Comparison of ENCODE assay signal across 8 mouse cellular contexts in genomic region chr8:119604398-119604803, GRCm38 (mm10). TPM values are rescaled to one million over a fixed set of nuclear protein-coding genes. Genes with fewer than 3 reads are reported as not detected.
A peak's percentile ranks its signal among the peaks of the same experiment; 100 is the strongest.
DNase-seq lines count a peak whose midpoint lies in the region; ATAC-seq and TF ChIP-seq lines count a peak whose summit lies in the region.

No protein-coding gene starts in this region.

- H3K79me2 ChIP-seq in C2C12 (ENCODE audit: control insufficient read depth, insufficient read depth): peaks cover 14% of the 10 kb centered on the region

- peaks cover 4% of the 10 kb centered on the region for H3K36me3 ChIP-seq in C2C12 (ENCODE audit: control insufficient read depth, insufficient read depth)
- H3K36me3 ChIP-seq in forebrain, embryonic 12.5 days (replicated peaks): peaks cover 35% of the 10 kb centered on the region
- peaks cover 40% of the 10 kb centered on the region for H3K36me3 ChIP-seq in liver, embryonic 12.5 days

- peak overlapping the region; percentile 77 for H3K9ac ChIP-seq in forebrain, embryonic 12.5 days
- H3K9ac ChIP-seq in liver, embryonic 12.5 days: peak overlapping the region; percentile 78

- peaks cover 4% of the 10 kb centered on the region for H3K79me3 ChIP-seq in C2C12 (ENCODE audit: low read depth)

- H3K9me3 ChIP-seq in forebrain, embryonic 12.5 days: no peaks in the 10 kb centered on the region
- H3K9me3 ChIP-seq in liver, embryonic 12.5 days (replicated peaks): peaks cover 8% of the 10 kb centered on the region

- peaks cover 12% of the 10 kb centered on the region for H3K4me1 ChIP-seq in forebrain, embryonic 12.5 days
- peaks cover 14% of the 10 kb centered on the region for H3K4me1 ChIP-seq in liver, embryonic 12.5 days

- no peak for TF ChIP-seq CTCF in C2C12 (IDR thresholded peaks at IDR 0.05; ENCODE audit: control insufficient read depth, insufficient read depth, insufficient read length)

- peak overlapping the region; percentile 86 for H3K4me2 ChIP-seq in forebrain, embryonic 12.5 days
- peak overlapping the region; percentile 81 for H3K4me2 ChIP-seq in liver, embryonic 12.5 days

- H3K27me3 ChIP-seq in C2C12 (ENCODE audit: control insufficient read depth, insufficient read depth, insufficient read length): no peaks in the 10 kb centered on the region
- H3K27me3 ChIP-seq in forebrain, embryonic 12.5 days: no peaks in the 10 kb centered on the region
- H3K27me3 ChIP-seq in liver, embryonic 12.5 days (replicated peaks): no peaks in the 10 kb centered on the region

- peak overlapping the region; percentile 94 for H3ac ChIP-seq in C2C12 (ENCODE audit: control insufficient read depth, insufficient read length, low read depth)

- H3K27ac ChIP-seq in forebrain, embryonic 12.5 days: no peak overlapping the region
- peak overlapping the region; percentile 75 for H3K27ac ChIP-seq in liver, embryonic 12.5 days

- H3K4me3 ChIP-seq in C2C12 (ENCODE audit: insufficient read depth, poor library complexity, severe bottlenecking): peak overlapping the region; percentile 63
- peak overlapping the region; percentile 72 for H3K4me3 ChIP-seq in forebrain, embryonic 12.5 days (replicated peaks)
- peak overlapping the region; percentile 73 for H3K4me3 ChIP-seq in liver, embryonic 12.5 days

- DNase-seq in CD4-positive, CD25-positive, alpha-beta regulatory T cell, adult 2 months (ENCODE audit: low read depth, low spot score): peak; percentile 16
- no peak for DNase-seq in frontal cortex, postnatal 36 days (ENCODE audit: low spot score in 2 of 2)
- no peak for DNase-seq in adrenal gland, adult 8-10 months
- DNase-seq in layer of hippocampus, postnatal 14 days (ENCODE audit: low spot score in 2 of 2): no peak

- WGBS in forebrain, embryonic 12.5 days: 50% methylated on average over 12 of the region's 12 CpGs
- WGBS in liver, embryonic 12.5 days (ENCODE audit: insufficient replicate concordance): 8% methylated on average over 12 of the region's 12 CpGs

- ATAC-seq in CD4-positive, CD25-positive, alpha-beta regulatory T cell, adult 4 months: no peak
- no peak for ATAC-seq in forebrain, embryonic 12.5 days (ENCODE audit: low FRiP score)
- ATAC-seq in liver, embryonic 12.5 days: peak; percentile 83

TF ChIP-seq in C2C12, 6 proteins besides CTCF, POLR2A, EP300 and RAD21:
- no peak for TF ChIP-seq MYOG (IDR thresholded peaks at IDR 0.05; ENCODE audit: control insufficient read depth, extremely low read depth, insufficient read length)
- TF ChIP-seq MYOD1 (IDR thresholded peaks at IDR 0.05; ENCODE audit: control insufficient read depth, insufficient read length, low read depth): no peak
- no peak for TF ChIP-seq FOSL1 (IDR thresholded peaks at IDR 0.05; ENCODE audit: insufficient read depth, low read length, poor library complexity, severe bottlenecking)
- no peak for TF ChIP-seq MAX (IDR thresholded peaks at IDR 0.05)
- TF ChIP-seq CEBPB (IDR thresholded peaks at IDR 0.05; ENCODE audit: low read depth): no peak
- no peak for TF ChIP-seq USF1 (IDR thresholded peaks at IDR 0.05; ENCODE audit: low read depth)

RNA-seq across cellular contexts. Expression of gene Taf1c, which starts 0.6 kb away (rescaled TPM):
- polyA plus RNA-seq in CD4-positive, CD25-positive, alpha-beta regulatory T cell, adult 4 months (2017; shearing (Covaris generic)): 10 to 100 TPM; 13.3 to 17.1 TPM
- polyA plus RNA-seq in C2C12 (2012; fragmentation: generic; extraction: Trizol): 8.1 TPM
- polyA plus RNA-seq in forebrain, embryonic 12.5 days (2016; fragmentation: Nextera tagmentation; extraction: Ambion mirVana): 14.7 and 15.9 TPM in 2 replicates
- 10.2 and 10.7 TPM in 2 replicates for polyA plus RNA-seq in liver, embryonic 12.5 days (2016; fragmentation: Nextera tagmentation; extraction: Ambion mirVana)
- total RNA-seq in adrenal gland, adult 8-10 months (2022): 10 to 100 TPM; 13.1 to 16.3 (median 15.3) TPM
- total RNA-seq in layer of hippocampus, postnatal 14 days (2021): 10 to 100 TPM; 10.0 to 11.8 TPM

RNA-seq across cellular contexts. Expression of gene Adad2, which starts 8.1 kb away (rescaled TPM):
- not detected for polyA plus RNA-seq in CD4-positive, CD25-positive, alpha-beta regulatory T cell, adult 4 months (2017; shearing (Covaris generic))
- polyA plus RNA-seq in C2C12 (2012; fragmentation: generic; extraction: Trizol): not detected
- 0.09 and 0.13 TPM in 2 replicates for polyA plus RNA-seq in forebrain, embryonic 12.5 days (2016; fragmentation: Nextera tagmentation; extraction: Ambion mirVana)
- 0.08 TPM in 1 of 2 replicates, not detected in the other for polyA plus RNA-seq in liver, embryonic 12.5 days (2016; fragmentation: Nextera tagmentation; extraction: Ambion mirVana)
- total RNA-seq in adrenal gland, adult 8-10 months (2022): not detected
- under 1 TPM in 1 of 2 experiments, not detected in 1; 0.16 TPM for total RNA-seq in layer of hippocampus, postnatal 14 days (2021)

RNA-seq across cellular contexts. Expression of gene Dnaaf1, which starts 29.4 kb away (rescaled TPM):
- not detected for polyA plus RNA-seq in CD4-positive, CD25-positive, alpha-beta regulatory T cell, adult 4 months (2017; shearing (Covaris generic))
- 0.01 TPM for polyA plus RNA-seq in C2C12 (2012; fragmentation: generic; extraction: Trizol)
- 0.21 and 0.26 TPM in 2 replicates for polyA plus RNA-seq in forebrain, embryonic 12.5 days (2016; fragmentation: Nextera tagmentation; extraction: Ambion mirVana)
- polyA plus RNA-seq in liver, embryonic 12.5 days (2016; fragmentation: Nextera tagmentation; extraction: Ambion mirVana): 0.11 and 0.13 TPM in 2 replicates
- not detected for total RNA-seq in adrenal gland, adult 8-10 months (2022)
- under 1 TPM; 0.32 to 0.48 TPM for total RNA-seq in layer of hippocampus, postnatal 14 days (2021)

RNA-seq across cellular contexts. Expression of gene Hsdl1, which starts 29.4 kb away (rescaled TPM):
- 10 to 100 TPM; 68.3 to 83.5 TPM for polyA plus RNA-seq in CD4-positive, CD25-positive, alpha-beta regulatory T cell, adult 4 months (2017; shearing (Covaris generic))
- polyA plus RNA-seq in C2C12 (2012; fragmentation: generic; extraction: Trizol): 11.0 TPM
- 97.2 and 102 TPM in 2 replicates for polyA plus RNA-seq in forebrain, embryonic 12.5 days (2016; fragmentation: Nextera tagmentation; extraction: Ambion mirVana)
- polyA plus RNA-seq in liver, embryonic 12.5 days (2016; fragmentation: Nextera tagmentation; extraction: Ambion mirVana): 25.0 and 25.5 TPM in 2 replicates
- 10 to 100 TPM; 35.6 to 81.1 (median 56.8) TPM for total RNA-seq in adrenal gland, adult 8-10 months (2022)
- 10 to 100 TPM; 39.1 to 40.8 TPM for total RNA-seq in layer of hippocampus, postnatal 14 days (2021)

RNA-seq across cellular contexts. Expression of gene Kcng4, which starts 31.1 kb away (rescaled TPM):
- polyA plus RNA-seq in CD4-positive, CD25-positive, alpha-beta regulatory T cell, adult 4 months (2017; shearing (Covaris generic)): not detected
- not detected for polyA plus RNA-seq in C2C12 (2012; fragmentation: generic; extraction: Trizol)
- 0.06 and 0.08 TPM in 2 replicates for polyA plus RNA-seq in forebrain, embryonic 12.5 days (2016; fragmentation: Nextera tagmentation; extraction: Ambion mirVana)
- polyA plus RNA-seq in liver, embryonic 12.5 days (2016; fragmentation: Nextera tagmentation; extraction: Ambion mirVana): not detected in 2 replicates
- total RNA-seq in adrenal gland, adult 8-10 months (2022): 1 to 10 TPM in 2 of 4 experiments, under 1 TPM in 2; 0.58 to 1.5 (median 1.2) TPM
- total RNA-seq in layer of hippocampus, postnatal 14 days (2021): 1 to 10 TPM; 2.9 to 3.3 TPM
